Mouse (Mus musculus) Muller cell, postnatal 12 days (primary cell): ENCODE data around the gene Acot7.

Source experiments
- DNase-seq: peaks from one replicate; pipeline ENCODE4 v3.0.0-alpha.2; 2015; ENCODE audit errors: inconsistent ontology term

The Acot7 gene

DNA sequence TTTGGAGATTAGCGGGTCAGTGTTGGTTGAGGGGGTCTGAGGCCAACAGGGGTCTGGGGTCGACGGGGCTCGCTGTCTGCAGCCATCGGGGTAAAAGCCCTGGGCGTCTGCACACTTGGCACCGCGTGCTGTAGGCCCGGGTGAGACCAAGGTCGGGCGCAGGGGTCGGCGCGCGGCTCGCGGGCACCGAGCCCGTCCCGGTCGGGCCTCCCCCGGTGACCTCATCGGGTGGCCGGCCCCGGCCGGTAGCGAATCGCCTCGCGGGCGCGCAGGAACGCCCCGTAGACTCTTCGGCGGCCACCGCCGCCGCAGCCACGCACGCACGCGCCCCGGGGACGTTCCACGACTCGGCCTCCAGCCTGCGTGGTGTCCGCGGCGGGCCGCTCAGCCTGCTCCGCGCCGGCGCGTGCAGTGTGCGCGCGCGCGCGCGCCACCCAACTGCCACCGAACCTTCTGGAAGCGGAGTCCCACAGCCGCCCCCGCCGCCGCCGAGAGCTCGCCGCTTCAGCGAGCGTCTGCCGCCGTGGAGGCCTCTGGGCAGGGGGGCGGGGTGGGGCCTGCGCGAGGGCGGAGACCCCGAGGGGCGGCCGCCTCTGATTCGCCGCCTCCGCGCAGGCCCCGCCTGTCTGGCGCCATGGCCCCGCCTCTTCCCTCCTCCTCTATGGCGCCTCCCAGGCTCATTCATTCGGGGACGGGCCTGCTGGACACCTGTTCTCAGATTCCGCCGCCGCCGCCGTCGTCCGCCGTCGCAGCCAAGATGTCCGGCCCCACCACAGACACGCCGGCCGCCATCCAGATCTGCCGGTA lies at the start of gene Acot7:
TSS of gene Acot7 (plus strand) at position 598 of the 807 bp plus-strand sequence.
- peak; percentile 98 for DNase-seq

DNA sequence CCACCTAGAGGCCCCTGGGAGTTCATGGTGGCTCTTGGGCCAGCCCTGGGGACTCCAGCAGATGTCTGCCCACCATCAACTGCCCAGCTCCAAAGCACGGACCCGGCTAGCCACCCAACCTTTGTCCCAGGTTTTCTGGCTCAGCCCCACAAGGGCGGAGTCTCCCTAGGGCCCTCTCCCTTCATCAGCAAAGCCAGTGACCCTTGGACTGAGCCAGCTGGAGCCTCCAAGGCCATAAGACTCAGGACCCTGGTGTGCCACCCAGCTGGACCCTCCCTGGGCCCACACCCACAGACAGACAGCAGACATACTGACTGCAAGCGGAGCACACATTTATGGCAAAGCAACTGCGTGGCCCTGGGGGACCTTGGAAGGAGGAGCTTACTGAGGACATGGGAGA lies 49.1 kb upstream of the Acot7 start:
- DNase-seq, result no peak

DNA sequence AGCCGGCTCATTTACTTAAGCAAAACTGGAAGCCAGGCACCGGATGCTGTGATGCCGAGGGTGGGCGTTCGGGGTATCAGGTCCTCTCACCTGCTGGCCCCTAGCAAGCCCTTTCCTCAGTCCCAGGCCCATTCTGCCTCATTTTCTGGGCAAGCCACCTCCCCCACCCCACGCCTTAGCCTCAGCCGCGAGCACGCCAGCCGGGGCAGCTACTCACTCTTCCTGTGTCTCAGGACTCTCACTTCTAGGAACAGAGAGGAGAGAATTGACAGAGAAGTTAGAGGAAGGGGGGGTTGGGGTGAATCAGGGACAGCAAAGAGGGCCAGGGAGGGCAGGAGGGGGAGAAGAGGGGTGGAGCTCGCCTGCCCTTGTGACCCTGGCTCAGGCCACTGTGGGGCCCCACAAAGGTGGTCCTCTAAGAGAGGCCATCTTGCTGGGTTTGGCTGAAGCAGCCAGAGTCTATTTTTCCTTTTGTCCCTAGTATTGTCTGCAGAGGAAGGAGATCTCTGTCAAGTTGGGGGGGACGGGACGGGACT lies 48.5 kb upstream of the Acot7 start:
- DNase-seq, result no peak

DNA sequence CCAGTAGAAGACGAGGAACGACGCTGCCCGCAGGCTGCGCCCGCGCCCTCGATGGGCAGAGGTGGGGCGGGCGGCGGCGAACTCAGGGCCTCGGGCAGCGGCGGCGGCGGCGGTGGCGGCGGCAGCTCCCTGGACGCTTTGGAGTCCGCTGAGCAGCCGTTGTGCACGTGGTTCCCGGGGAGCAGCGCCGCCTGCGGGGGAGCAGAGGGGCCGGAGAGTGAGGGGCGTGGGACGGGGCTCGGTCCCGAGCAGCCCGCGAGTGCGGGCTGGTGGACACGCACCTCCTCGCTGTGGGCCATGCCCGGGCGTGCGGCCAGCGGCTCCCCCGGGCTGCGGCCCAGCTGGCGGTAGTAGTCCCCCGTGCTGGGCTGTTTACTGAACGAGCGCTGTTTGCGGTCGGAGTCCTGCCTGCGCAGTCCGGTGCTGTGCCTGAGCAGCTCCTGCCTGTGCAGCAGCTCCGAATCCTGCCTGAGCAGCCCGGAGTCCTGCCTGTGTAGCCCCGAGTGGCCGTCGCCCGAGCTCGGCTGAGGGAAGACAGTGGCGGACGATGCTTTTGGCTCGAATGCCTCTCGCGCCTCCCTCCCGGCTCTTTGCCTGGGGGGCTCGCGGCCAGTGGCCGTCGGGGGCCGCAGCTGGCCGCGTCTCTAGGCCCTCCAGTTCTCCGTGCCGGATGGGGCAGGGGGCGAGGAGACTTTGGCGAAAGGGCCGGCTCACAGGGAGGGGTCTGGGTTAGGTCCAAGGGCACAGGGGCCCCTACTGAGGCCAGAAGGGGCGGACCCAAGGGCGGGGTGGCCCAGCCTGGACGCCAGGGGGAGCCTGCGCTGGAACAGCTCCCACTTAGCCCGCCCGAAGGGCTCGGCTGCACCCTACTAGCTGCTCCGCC lies 46.9 kb upstream of the Acot7 start:
- DNase-seq, result peak; percentile 88

DNA sequence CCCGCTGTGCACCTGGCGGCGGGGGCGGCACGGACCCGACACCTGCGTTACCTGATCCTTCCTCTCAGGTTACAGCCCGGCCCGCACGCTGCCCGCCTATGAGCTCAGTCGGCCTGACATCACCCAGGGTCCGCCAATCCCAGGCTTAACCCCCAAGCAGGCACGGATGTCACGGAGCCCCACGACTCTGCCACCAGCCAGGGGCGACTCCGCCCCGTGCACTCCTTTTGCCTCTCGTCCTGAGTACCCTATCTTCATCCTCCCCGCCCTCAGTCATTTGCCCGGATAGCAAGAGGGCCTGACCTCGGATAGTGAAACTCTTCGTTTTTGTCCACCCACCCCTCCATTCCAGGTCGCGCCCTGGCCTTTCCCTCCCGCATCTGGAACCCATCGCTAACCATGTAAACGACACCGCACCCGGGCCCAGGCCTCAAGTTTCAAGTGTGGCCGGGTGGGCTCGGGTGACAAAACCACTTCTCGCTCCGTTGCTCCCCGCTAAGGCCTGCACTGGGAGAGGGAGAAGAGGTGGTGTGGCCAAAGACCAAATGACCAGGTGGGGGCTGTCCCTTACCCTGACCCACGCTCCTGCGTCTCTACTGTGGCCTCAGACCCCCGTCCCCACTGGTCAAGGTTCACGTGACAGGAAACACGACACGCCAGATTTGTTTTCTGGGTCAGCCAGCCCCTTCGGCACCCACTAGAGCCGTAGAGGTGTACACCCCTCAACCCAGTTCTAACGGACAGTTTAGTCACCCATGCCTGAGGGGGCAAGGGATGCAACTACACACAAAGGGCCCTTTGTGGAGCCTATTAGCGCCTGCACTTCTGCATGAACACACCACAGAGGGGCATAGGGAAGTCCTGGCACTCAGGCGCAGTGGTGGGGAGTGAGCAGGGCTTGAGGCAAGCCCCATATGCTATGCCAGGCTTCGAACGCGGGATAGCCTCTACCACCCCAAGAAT lies 45.8 kb upstream of the Acot7 start:
- DNase-seq, result peak; percentile 86

DNA sequence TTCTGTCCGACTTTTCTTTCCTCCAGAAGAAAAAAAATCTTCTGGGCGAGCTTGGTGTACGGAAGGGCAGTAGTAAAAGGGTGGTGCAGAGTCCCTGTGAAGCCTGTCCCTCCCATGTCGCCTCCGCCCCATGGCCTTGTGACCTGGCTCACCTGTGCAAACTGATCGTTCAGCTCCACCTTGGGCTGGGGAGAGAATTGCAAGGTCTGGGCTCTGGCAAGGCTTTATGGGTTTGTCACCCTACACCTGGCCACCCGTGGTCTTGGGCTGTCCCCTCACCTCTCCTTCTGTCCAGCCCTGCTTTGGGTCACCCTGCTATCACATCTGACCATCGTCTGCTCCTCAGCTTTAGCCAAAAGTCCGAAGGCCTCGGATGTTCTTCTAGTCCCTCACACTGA lies 45.2 kb upstream of the Acot7 start:
- DNase-seq, result no peak

DNA sequence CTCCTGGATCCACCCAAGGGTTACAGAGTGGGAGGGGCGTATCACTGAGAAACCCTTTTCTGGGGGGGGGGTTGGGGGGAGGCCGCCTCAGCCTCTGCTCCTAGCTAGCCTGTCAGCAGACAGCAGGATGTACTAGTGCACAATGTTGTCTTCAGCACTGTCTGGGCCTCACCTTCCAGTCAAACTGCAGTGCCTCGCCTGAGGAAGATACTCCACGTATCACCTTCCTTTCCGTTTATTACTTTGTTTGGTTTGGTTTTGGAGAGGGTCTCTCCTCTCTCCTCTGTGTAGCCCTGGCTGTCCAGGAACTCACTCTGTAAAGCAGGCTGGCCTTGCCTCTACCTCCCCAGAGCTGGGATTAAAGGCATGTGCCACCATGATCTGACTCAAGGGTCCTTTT lies 44.7 kb upstream of the Acot7 start:
- DNase-seq, result no peak

DNA sequence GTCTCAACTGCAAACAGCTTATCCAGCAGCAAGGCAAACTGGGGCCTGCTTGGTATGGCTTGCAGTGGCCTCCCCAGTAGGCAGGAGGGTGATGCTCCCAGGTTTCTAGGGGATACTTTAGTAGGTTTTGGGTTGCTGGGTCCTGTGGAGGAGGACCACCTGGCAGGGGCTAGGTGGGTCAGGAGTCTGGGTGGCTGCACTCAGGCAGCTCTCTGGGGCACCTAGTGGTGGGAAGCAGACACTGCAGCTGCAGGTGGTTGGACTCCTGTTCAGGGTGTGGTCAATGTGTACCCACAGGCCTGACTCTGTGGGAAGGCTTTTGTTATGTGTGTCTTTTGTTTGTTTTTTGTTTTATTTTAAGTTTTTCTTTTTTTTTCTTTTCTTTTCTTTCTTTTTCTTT lies 43.4 kb upstream of the Acot7 start:
- DNase-seq, result no peak

DNA sequence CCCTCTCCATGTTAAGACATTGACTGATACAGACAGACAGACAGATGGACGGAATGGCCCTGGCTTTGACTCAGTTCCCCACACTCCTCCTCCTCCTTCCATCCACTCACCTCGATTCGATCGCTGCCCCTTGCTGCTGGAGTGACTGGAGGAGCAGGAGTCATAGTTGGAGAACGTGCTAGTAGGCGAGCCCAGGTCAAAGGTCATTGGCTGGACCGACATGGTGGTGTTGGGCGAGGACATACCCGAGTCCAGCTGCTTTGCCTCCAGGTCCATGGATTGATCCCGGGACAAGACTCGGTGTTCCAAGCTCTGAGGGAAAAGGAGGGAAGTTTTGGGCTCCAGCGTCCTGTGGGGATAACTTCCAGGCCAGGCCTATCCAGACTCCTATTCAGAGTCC lies 42.6 kb upstream of the Acot7 start:
- no peak for DNase-seq

DNA sequence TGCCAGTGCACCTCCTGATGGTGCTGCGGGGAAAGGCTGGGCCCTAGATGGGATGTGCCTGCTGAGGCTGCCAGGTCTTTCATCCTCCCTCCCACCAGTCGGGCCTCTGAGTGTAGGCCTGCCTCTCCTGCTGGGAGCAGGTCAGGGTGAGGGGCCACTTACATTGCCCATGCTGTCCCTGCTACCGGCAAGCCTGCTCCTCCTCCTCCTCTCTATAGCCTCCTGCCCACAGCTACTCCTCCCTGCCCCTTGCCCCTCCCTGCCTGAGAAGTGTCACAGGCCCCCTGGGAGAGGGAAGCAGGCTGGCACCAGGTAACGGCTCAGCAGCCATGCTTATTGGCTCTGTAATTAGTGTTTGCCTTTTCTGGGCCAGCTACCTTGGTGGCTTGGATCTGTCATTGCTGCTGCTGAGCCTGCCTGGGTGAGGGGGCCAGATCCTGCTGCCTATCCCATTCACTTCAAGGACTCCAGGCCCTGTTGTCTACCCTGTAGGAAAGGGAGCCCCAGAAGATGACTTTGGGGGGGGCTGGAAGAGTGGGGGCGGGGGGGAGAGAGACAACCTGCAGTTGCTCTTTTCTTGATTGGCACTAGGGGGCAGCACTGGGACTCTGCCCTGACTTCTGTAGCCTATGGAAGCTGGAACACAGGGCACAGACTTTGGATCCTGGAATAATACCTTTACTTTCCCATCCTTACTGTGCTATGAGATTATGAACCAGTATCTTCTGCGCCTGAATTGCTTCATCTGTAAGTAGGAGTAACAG lies 41.6 kb upstream of the Acot7 start:
- no peak for DNase-seq

DNA sequence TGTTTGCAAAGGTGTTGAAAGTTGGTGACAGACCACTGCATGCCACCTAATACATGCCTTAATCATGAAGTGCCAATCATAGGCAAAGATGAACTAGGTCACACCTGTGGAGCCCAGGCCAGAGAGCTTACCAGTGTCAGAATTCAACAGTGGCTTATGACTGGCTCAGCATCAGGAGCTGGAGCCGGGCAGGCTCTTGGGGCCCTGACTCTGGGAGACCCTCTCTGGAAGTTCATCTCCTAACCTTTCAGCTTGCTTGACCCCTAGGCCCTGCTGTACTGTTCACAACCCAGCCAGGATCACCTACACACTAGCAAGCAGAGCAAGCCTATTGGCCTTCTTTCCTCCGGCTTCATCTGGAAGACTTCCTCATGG lies 41.1 kb upstream of the Acot7 start:
- no peak for DNase-seq

DNA sequence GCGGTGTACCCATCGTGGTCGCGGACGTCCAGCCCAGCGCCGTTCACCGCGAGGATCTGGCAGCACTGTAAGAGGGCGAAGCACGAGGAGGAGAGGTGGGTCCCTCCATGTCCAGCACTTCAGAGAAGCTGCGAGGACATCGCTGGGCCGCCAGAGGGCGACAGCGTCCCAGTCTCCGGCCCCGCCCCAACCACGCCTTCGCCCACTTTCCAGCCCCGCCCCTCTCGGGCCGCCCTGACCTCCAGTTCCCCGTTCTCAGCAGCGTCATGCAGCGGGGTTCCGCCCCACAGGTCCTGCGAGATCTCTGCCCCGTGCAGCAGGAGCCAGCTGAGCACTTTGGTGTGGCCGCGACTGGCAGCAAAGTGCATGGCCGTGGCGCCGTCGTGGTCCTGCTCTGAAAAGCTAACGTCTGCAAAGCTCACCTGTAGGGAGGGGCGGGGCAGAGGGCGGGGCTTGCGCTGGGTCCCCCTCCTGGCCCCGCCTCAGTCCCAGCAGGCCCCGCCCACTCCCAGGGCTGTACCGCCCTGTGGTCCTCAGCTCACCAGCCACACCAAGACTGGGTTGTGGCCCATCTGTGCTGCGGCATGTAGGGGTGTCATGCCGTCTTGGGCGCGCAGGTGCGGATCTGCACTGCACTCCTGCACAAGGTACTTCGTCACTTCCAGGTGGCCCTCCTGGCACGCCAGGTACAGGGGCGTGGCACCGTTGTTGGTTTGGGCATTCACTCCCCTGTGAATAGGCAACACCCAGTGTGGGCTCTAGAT lies 39.3 kb upstream of the Acot7 start:
- DNase-seq, result peak; percentile 93

DNA sequence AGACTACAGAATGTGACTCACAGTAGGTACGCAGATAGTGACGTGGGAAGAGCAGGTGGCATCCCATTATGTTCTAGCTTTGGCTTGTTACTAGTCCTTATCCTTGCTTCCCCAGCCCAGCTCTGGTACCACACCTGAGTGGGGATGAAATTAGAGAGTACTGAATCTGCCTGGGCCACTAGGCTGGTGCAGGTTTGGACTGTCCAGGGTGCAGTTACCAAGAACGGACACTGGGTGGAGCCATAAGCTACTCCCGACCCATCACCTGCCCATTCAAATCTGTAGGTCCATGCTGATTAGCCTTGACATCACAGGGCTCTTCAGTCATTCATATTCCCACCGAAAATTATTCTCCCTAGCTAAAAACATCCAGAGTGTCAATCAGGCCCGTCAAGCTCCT lies 37.5 kb upstream of the Acot7 start:
- DNase-seq, result no peak

DNA sequence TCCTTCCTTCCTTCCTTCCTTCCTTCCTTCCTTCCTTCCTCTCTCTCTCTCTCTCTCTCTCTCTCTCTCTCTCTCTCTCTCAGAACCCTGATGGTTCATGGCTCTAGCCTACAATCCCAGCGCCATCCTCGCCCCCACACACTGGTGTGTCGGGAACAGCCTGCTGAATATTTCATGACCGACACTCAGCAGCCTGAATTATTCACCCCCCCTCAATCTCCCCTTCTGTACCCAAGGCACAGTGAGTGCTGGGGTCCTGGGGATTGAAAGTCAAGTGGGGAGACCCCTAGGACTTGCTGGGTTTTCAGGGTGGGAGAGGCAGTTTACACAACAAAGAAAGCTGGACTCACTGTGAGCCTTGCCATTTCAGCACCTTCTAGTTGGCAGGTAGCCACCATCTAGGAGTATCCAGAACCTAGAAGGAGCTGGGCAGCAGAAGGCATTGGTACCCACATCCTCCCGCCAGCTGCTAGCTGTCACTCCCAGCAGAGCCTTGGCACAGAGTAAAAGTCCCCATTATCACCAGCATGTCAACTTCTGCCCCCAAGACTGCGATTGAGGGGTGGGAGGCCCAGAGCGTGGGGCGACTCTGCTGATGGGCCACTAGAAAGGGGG lies 36.3 kb upstream of the Acot7 start:
- no peak for DNase-seq

DNA sequence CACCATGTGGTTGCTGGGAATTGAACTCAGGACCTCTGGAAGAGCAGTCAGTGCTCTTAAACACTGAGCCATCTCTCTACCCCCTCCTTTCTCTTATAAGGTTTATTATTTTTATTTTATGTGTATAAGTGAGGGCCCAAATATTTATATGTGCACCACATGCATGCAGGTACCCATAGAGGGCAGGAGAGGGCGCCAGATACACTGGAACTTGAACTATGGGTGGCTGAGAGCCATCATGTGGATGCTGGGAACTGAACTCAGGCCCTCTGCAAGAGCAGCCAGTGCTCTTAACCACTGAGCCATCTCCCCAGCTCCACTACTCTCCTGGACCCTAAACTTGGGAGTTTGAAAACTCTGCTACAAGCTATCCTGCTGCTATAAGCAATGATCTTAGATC lies 34.3 kb upstream of the Acot7 start:
- no peak for DNase-seq

DNA sequence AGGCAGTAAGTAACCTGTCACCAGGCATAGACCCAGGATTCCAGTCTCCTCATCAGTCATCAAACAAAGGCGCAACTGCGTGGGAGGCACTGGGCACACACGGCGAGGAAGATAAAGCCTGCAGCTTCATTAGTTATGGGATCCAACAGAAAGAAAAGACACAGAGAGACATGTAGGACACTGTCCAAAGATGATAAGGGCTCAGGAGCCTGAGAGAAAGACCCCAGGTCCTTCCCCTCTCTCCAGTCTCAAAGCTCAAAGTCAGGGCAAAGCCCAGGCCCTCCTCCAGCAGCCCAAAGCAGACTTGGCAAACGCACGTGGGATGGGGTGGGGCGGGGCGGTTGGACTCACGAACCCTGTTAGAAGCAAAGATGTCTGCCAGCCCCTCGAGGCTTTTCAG lies 32.5 kb upstream of the Acot7 start:
- DNase-seq, result no peak

DNA sequence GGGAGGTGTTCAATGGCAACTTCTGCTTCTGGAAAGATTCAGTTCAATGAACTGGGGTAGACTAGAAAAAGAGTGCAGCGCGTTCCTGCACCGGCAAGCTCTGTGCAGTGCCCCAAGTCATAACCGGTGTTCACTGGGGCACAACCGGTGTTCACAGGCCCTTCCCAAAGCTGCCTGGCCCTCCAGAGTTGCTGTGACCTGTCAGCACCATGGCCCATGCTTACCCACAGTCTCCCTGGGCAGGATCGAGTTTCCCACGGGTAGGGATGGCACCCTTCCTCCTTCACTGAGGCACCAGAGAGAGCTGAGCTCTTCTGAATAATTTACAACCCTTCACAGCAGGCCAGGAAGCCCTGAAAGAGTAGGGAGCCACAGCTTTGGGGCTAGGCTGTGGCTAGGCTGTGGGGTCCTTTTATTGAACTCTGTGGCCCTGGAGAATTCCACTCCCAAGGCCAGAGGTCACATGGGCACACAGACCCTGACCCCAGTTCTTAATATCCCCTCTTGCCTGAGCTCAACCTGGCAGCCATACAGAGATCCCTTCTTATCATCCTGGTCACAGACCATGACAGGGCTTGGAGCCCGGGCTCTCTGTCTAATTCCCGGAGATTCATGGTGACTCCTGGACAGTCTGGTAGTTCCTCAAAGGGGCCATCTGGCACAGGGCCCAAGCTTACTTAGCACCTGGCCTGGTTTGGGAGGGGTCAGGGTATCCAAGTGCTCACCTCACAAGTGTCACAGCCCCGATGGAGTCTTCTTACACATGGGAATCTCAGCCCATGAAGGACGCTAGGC lies 31.7 kb upstream of the Acot7 start:
- no peak for DNase-seq

DNA sequence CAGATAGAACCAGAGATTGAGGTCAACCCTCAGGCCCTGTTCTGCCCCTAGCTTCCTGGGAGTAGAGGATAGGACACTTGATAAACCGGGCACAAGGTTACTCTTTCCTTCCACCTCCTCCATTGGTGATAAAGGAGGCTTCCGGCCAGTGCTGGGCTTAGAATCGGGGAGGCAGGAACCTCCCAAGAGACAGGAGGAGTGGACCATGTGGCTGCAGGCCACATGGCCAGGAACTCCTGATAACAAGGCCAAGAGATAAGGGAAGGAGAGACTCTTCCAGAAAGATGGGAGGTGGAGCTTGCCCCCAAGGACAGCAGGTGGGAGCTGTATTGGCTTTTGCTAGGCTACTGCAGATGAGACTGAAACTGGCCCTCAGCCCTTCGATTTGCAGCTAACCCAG lies 27.4 kb upstream of the Acot7 start:
- no peak for DNase-seq

DNA sequence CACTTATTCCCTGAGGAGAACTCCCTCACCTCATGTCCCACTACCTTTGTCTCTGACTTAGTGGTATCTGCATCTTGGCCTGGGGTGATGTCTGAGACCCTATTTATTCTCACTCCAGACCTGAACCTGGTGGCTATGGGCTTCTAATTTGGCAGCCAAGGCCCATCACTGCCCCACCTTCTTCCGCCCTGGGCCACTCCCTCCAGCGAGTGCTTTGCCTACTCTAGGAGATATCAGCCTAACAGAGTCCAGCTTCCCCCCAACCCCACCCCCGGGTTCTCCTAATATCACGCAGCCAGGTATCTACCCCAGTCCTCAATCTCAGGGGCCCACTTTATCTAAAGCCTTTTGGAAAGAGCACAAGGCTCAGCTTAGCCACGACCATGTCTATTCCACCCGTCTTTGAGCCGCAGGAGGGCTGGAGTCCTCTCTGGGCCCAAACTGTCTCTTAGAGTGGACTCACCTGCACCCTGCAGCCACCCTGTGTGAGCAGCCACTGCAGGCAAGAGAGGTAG lies 26.4 kb upstream of the Acot7 start:
- no peak for DNase-seq
